Mouse (Mus musculus) left cerebral cortex, postnatal 25 days (tissue): ENCODE data around the gene Tm9sf2. TPM values are rescaled to one million over a fixed set of nuclear protein-coding genes. Genes with fewer than 3 reads are reported as not detected.

Experiments used
- total RNA-seq, 2 experiments: library from RNA; stranded (reverse); gene quantifications; 2 replicates each; pipeline ENCODE4 v1.2.3; 2021

The Tm9sf2 gene
- total RNA-seq, 2 experiments from 2014 or later: 107 to 112 TPM

Other genes with a start within 250 kb of the Tm9sf2 start
- 10 to 100 TPM; 33.7 to 33.8 TPM for gene Ubac2, start 228.4 kb upstream of the Tm9sf2 start, total RNA-seq
- gene Gpr18, start 191.3 kb upstream of the Tm9sf2 start, total RNA-seq: not detected
- gene Gpr183, start 141.8 kb upstream of the Tm9sf2 start, total RNA-seq: 1 to 10 TPM in 1 of 2 experiments, under 1 TPM in 1; 0.96 to 1.7 TPM
- not detected for gene Timm8a2, start 72.4 kb upstream of the Tm9sf2 start, total RNA-seq
- gene Clybl, start 74.7 kb downstream of the Tm9sf2 start, total RNA-seq: 10 to 100 TPM; 21.5 to 23.8 TPM